Comparison of ENCODE assay signal across 17 mouse cellular contexts in genomic region chr5:140934639-140935315, GRCm38 (mm10).
DNase-seq lines count a peak whose midpoint lies in the region; ATAC-seq and TF ChIP-seq lines count a peak whose summit lies in the region.
"Had no signal": no experiment of that assay in that cellular context is flagged by ENCODE, and none has a peak within 500 bp of the region (broad histone marks: within the 10 kb centered on the region; RNA-seq: fewer than 3 reads in every experiment).

No protein-coding gene starts in this region.

- H3K27me3 ChIP-seq in hindbrain, embryonic 16.5 days (replicated peaks; ENCODE audit: control insufficient read depth, insufficient read depth, low read length), result no peaks in the 10 kb centered on the region
- no peaks in the 10 kb centered on the region for H3K27me3 ChIP-seq in hindbrain, embryonic 13.5 days
- H3K27me3 ChIP-seq: embryonic facial prominence, embryonic 13.5 days; heart, embryonic 12.5 days; limb, embryonic 13.5 days had no signal

- ATAC-seq in hindbrain, embryonic 16.5 days, result peak; percentile 45; the same call in 1 of the 2 replicates
- ATAC-seq in hindbrain, embryonic 13.5 days (ENCODE audit: low FRiP score), result no peak
- ATAC-seq: forebrain, embryonic 14.5 days had no signal

- no peak overlapping the region for H3K4me2 ChIP-seq in hindbrain, embryonic 16.5 days (ENCODE audit: low read length)
- H3K4me2 ChIP-seq in hindbrain, embryonic 13.5 days, result no peak overlapping the region
- H3K4me2 ChIP-seq: embryonic facial prominence, embryonic 13.5 days; heart, embryonic 12.5 days; kidney, embryonic 15.5 days; limb, embryonic 13.5 days; neural tube, embryonic 15.5 days had no signal

- H3K9ac ChIP-seq in hindbrain, embryonic 16.5 days (ENCODE audit: low read depth, low read length), result no peak overlapping the region
- H3K9ac ChIP-seq in hindbrain, embryonic 13.5 days, result no peak overlapping the region
- H3K9ac ChIP-seq: embryonic facial prominence, embryonic 13.5 days; heart, embryonic 12.5 days; kidney, embryonic 15.5 days; limb, embryonic 13.5 days; neural tube, embryonic 15.5 days had no signal

- H3K4me3 ChIP-seq in hindbrain, embryonic 16.5 days (ENCODE audit: low read length), result no peak overlapping the region
- H3K4me3 ChIP-seq in hindbrain, embryonic 13.5 days, result no peak overlapping the region
- no peak overlapping the region for H3K4me3 ChIP-seq in lung, adult 2 months (replicated peaks; ENCODE audit: extremely low read depth, low read depth, low read length)
- no peak overlapping the region for H3K4me3 ChIP-seq in bone marrow, adult 2 months (replicated peaks; ENCODE audit: control insufficient read depth, low read depth, low read length)
- H3K4me3 ChIP-seq: embryonic facial prominence, embryonic 13.5 days; heart, embryonic 12.5 days; kidney, embryonic 15.5 days; limb, embryonic 13.5 days; neural tube, embryonic 15.5 days had no signal

- H3K36me3 ChIP-seq in hindbrain, embryonic 16.5 days (ENCODE audit: control insufficient read depth, insufficient read depth, low read length), result no peaks in the 10 kb centered on the region
- no peaks in the 10 kb centered on the region for H3K36me3 ChIP-seq in hindbrain, embryonic 13.5 days
- H3K36me3 ChIP-seq: embryonic facial prominence, embryonic 13.5 days; G1E; heart, embryonic 12.5 days; kidney, embryonic 15.5 days; limb, embryonic 13.5 days; neural tube, embryonic 15.5 days had no signal

- no peak for TF ChIP-seq POLR2A in lung, adult 2 months (IDR thresholded peaks at IDR 0.05; ENCODE audit: borderline replicate concordance, extremely low read depth, low read depth, low read length)
- no peak for TF ChIP-seq POLR2A in bone marrow, adult 2 months (IDR thresholded peaks at IDR 0.05; ENCODE audit: borderline replicate concordance, control insufficient read depth, low read depth, low read length)

- H3K4me1 ChIP-seq in hindbrain, embryonic 16.5 days (ENCODE audit: control insufficient read depth, insufficient read depth, low read depth, low read length), result no peaks in the 10 kb centered on the region; the same call in 1 of the 2 replicates
- H3K4me1 ChIP-seq in hindbrain, embryonic 13.5 days (replicated peaks), result peaks cover 5% of the 10 kb centered on the region; the same call in 1 of the 2 replicates
- H3K4me1 ChIP-seq in lung, adult 2 months (ENCODE audit: control insufficient read depth, insufficient read depth, low read length), result no peaks in the 10 kb centered on the region
- no peaks in the 10 kb centered on the region for H3K4me1 ChIP-seq in bone marrow, adult 2 months (ENCODE audit: control insufficient read depth, insufficient read depth, low read length)
- H3K4me1 ChIP-seq: heart, embryonic 12.5 days had no signal

- no peak for DNase-seq in lung, adult 2 months
- no peak for DNase-seq in lung, postnatal 36 days
- DNase-seq in ES-CJ7 (ENCODE audit: low read depth, low spot score), result peak; percentile 38
- no peak for DNase-seq in adrenal gland, postnatal 36 days
- DNase-seq: right cerebral cortex, adult 18-20 months; thymus, postnatal 25 days had no signal

- H3K9me3 ChIP-seq in hindbrain, embryonic 16.5 days (ENCODE audit: control insufficient read depth, low read length), result no peaks in the 10 kb centered on the region
- no peaks in the 10 kb centered on the region for H3K9me3 ChIP-seq in hindbrain, embryonic 13.5 days
- H3K9me3 ChIP-seq: embryonic facial prominence, embryonic 13.5 days; heart, embryonic 12.5 days; kidney, embryonic 15.5 days; limb, embryonic 13.5 days; neural tube, embryonic 15.5 days had no signal

- no peak overlapping the region for H3K27ac ChIP-seq in hindbrain, embryonic 16.5 days (ENCODE audit: low read depth, low read length)
- H3K27ac ChIP-seq in hindbrain, embryonic 13.5 days, result no peak overlapping the region
- H3K27ac ChIP-seq in bone marrow, adult 2 months (ENCODE audit: control insufficient read depth, insufficient read depth, low read depth, low read length, poor library complexity), result no peak overlapping the region
- H3K27ac ChIP-seq: embryonic facial prominence, embryonic 13.5 days; kidney, embryonic 15.5 days; limb, embryonic 13.5 days; macrophage; neural tube, embryonic 15.5 days had no signal

- peak; percentile 35; the same call in 1 of the 2 replicates for TF ChIP-seq CTCF in lung, adult 2 months (IDR thresholded peaks at IDR 0.05; ENCODE audit: insufficient read depth, low read length)
- peak; percentile 29; the same call in 1 of the 2 replicates for TF ChIP-seq CTCF in bone marrow, adult 2 months (IDR thresholded peaks at IDR 0.05; ENCODE audit: control insufficient read depth, insufficient read depth, low read length)

- 70% methylated on average over 9 of the region's 9 CpGs for WGBS in hindbrain, embryonic 16.5 days
- 87% methylated on average over 9 of the region's 9 CpGs for WGBS in hindbrain, embryonic 13.5 days
- WGBS in lung, adult 2 months, result 78% methylated on average over 9 of the region's 9 CpGs
- WGBS in bone marrow, adult 2 months, result 77% methylated on average over 9 of the region's 9 CpGs
